Mouse (Mus musculus): Measurements from ENCODE around the gene Drc7. TPM values are rescaled to one million over a fixed set of nuclear protein-coding genes. Genes with fewer than 3 reads are reported as not detected.
A peak's percentile ranks its signal among the peaks of the same experiment; 100 is the strongest.

Drc7 gene
- polyA plus RNA-seq, 2 experiments: 0.15 to 0.21 TPM

DNA sequence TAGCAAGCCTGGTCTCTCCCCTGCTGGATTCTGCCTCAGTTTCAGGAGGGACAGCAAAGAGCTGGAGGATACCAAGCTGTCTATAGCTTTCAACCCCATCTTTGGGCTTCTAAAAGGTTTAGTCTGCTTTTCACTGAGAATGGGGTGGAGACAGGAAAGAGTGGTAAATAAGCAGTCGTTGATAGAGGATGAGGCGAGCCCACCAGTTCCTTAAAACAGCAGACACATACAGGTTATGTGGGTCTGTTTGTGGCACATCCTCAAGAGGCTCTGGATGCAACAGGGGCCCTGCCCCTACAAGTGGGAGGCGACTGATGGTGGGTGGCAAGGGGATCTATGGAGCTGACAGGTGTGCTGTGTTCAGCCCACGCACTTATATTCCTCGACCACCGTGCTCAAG is 3.8 kb downstream of the Drc7 start:
- no peak overlapping the region for H3K9ac ChIP-seq (replicated peaks)

DNA sequence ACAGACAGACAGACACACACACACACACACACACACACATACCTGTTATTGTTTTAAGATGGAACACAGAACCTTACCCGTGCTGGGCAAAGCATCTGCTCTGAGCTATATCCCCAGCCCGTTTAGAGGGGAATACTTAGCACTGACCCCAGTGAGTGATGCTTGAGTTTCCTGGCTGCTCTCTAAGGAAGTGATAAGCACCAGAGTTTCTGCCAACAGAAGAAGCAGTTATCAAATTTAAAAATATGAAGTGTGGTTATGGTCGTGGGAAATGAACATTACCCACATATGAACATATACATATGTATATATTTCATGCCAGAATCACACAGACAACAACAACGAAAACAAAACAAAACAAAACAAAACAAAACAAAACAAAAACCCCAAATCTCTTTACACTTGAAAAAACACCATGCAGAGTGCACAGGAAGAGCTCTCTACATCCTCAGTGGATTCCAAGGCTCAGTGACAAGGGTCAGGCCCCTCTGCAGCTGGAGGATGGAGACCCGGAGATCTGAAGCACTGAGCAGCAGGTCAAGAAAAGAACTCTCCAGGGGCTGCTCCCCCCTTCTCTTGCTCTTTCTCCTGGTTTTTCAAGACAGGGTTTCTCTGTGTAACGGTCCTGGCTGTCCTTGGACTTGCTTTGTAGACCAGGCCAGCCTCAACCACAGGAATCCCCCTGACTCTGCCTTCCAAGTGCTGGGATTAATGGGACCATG is 5.1 kb downstream of the Drc7 start:
- TF ChIP-seq EP300 (IDR thresholded peaks at IDR 0.05; ENCODE audit: low read depth) (no peak), CTCF (IDR thresholded peaks at IDR 0.05; ENCODE audit: low read depth) (no peak)
- Histone ChIP-seq H3K9me3 (ENCODE audit: control insufficient read depth, low read length) (no peaks in the 10 kb centered on the region), H3K4me1 (replicated peaks; ENCODE audit: control insufficient read depth in 2 of 2, insufficient read depth in 2 of 2, low read length in 1 of 2) (peaks cover 10 to 23% of the 10 kb centered on the region in 2 experiments), H3K27ac (no peak overlapping the region), H3K36me3 (replicated peaks; ENCODE audit: control insufficient read depth, insufficient read depth, low read depth) (no peaks in the 10 kb centered on the region), H3K9ac (replicated peaks) (no peak overlapping the region), H3K4me2 (ENCODE audit: low read depth) (no peak overlapping the region), H3K4me3 (ENCODE audit: insufficient read depth in 1 of 2, low read depth in 2 of 2, low read length in 2 of 2) (no peak overlapping the region), H3K27me3 (ENCODE audit: control insufficient read depth, insufficient read depth, low read length) (no peaks in the 10 kb centered on the region)
- DNase-seq (ENCODE audit: low read depth in 3 of 3, low spot score in 3 of 3) (no peak), ATAC-seq (ENCODE audit: insufficient read depth) (no peak)
- WGBS (ENCODE audit: insufficient replicate concordance): 25% methylated on average over 6 of the region's 6 CpGs

More for the DNA sequence above, 3.8 kb downstream of the Drc7 start:
- no peaks in the 10 kb centered on the region for H3K9me3 ChIP-seq (ENCODE audit: control insufficient read depth, low read length)
- no peak for ATAC-seq (ENCODE audit: insufficient read depth)
- no peak overlapping the region for H3K4me3 ChIP-seq (ENCODE audit: insufficient read depth in 1 of 2, low read depth in 2 of 2, low read length in 2 of 2)
- H3K36me3 ChIP-seq (replicated peaks; ENCODE audit: control insufficient read depth, insufficient read depth, low read depth): no peaks in the 10 kb centered on the region
- H3K27me3 ChIP-seq (ENCODE audit: control insufficient read depth, insufficient read depth, low read length): no peaks in the 10 kb centered on the region
- 17% methylated on average over 6 of the region's 6 CpGs for WGBS (ENCODE audit: insufficient replicate concordance)
- no peak overlapping the region for H3K4me2 ChIP-seq (ENCODE audit: low read depth)
- peaks cover 13 to 31% of the 10 kb centered on the region in 2 experiments for H3K4me1 ChIP-seq (replicated peaks; ENCODE audit: control insufficient read depth in 2 of 2, insufficient read depth in 2 of 2, low read length in 1 of 2)
- no peak for TF ChIP-seq EP300 (IDR thresholded peaks at IDR 0.05; ENCODE audit: low read depth)
- TF ChIP-seq CTCF (IDR thresholded peaks at IDR 0.05; ENCODE audit: low read depth): no peak
- DNase-seq (ENCODE audit: low read depth in 3 of 3, low spot score in 3 of 3): no peak
- no peak overlapping the region for H3K27ac ChIP-seq

DNA sequence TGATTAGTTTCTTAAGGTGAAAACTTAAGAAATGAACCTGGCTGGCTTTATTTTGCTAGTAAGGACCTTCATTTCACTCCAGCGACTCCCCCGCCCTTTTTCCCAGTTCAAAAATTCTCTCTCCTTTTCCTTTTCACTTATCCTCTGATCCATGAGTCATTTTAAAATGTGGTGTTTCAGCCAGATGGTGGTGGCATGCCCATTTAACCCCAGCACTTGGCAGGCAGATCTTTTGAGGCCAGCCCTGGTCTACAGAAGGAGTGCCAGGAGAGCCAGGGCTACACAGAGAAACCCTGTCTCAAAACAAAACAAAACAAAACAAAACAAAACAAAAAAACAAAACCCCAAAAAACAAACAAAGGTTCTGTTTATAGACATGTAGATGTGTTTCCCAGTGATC is 9.6 kb downstream of the Drc7 start:
- H3K27ac ChIP-seq: no peak overlapping the region
- no peaks in the 10 kb centered on the region for H3K9me3 ChIP-seq (ENCODE audit: control insufficient read depth, low read length)
- ATAC-seq (ENCODE audit: insufficient read depth) (no peak), DNase-seq (ENCODE audit: low read depth in 3 of 3, low spot score in 3 of 3) (no peak)
- H3K4me1 ChIP-seq (replicated peaks; ENCODE audit: control insufficient read depth in 2 of 2, insufficient read depth in 2 of 2, low read length in 1 of 2): peaks cover 0 to 2% of the 10 kb centered on the region in 2 experiments; a peak in 2 of 4 replicates
- no peaks in the 10 kb centered on the region for H3K27me3 ChIP-seq (ENCODE audit: control insufficient read depth, insufficient read depth, low read length)
- H3K36me3 ChIP-seq (replicated peaks; ENCODE audit: control insufficient read depth, insufficient read depth, low read depth): no peaks in the 10 kb centered on the region
- no peak overlapping the region for H3K4me3 ChIP-seq (ENCODE audit: insufficient read depth in 1 of 2, low read depth in 2 of 2, low read length in 2 of 2)
- H3K9ac ChIP-seq (replicated peaks): no peak overlapping the region
- TF ChIP-seq EP300 (IDR thresholded peaks at IDR 0.05; ENCODE audit: low read depth) (no peak), CTCF (IDR thresholded peaks at IDR 0.05; ENCODE audit: low read depth) (no peak)
- 64% methylated on average over 2 of the region's 2 CpGs for WGBS (ENCODE audit: insufficient replicate concordance)
- H3K4me2 ChIP-seq (ENCODE audit: low read depth): no peak overlapping the region

DNA sequence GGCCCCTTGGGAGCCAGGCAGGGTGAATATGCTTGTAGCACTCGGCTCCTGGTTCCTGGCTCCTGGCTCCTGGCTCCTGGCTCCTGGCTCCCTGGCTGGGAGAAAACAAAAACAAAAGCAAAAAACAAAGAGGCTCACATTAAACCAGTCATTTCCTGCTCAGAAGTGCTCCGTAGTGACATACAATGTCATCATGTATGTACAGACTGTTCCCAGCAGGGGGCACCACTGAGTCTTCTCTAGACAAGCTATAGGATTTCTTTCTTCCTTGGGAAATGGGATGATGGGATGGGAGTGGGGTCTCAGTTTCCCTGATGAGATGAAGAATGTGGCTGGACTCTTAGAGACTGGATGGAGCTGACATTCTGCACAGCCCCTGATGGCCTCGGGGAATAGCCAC is 12.7 kb downstream of the Drc7 start:
- no peaks in the 10 kb centered on the region for H3K27me3 ChIP-seq (ENCODE audit: control insufficient read depth, insufficient read depth, low read length)
- no peaks in the 10 kb centered on the region for H3K9me3 ChIP-seq (ENCODE audit: control insufficient read depth, low read length)
- H3K27ac ChIP-seq: no peak overlapping the region
- 33% methylated on average over 3 of the region's 3 CpGs for WGBS (ENCODE audit: insufficient replicate concordance)
- no peaks in the 10 kb centered on the region for H3K36me3 ChIP-seq (replicated peaks; ENCODE audit: control insufficient read depth, insufficient read depth, low read depth)
- no peak overlapping the region for H3K4me2 ChIP-seq (ENCODE audit: low read depth)
- peak; percentile 45 to 64 (median 47) for DNase-seq (ENCODE audit: low read depth in 3 of 3, low spot score in 3 of 3)
- no peaks in the 10 kb centered on the region for H3K4me1 ChIP-seq (replicated peaks; ENCODE audit: control insufficient read depth in 2 of 2, insufficient read depth in 2 of 2, low read length in 1 of 2)
- TF ChIP-seq EP300 (IDR thresholded peaks at IDR 0.05; ENCODE audit: low read depth): no peak
- peak; percentile 78 for TF ChIP-seq CTCF (IDR thresholded peaks at IDR 0.05; ENCODE audit: low read depth)
- H3K4me3 ChIP-seq (ENCODE audit: insufficient read depth in 1 of 2, low read depth in 2 of 2, low read length in 2 of 2): no peak overlapping the region
- ATAC-seq (ENCODE audit: insufficient read depth): no peak
- H3K9ac ChIP-seq (replicated peaks): no peak overlapping the region

DNA sequence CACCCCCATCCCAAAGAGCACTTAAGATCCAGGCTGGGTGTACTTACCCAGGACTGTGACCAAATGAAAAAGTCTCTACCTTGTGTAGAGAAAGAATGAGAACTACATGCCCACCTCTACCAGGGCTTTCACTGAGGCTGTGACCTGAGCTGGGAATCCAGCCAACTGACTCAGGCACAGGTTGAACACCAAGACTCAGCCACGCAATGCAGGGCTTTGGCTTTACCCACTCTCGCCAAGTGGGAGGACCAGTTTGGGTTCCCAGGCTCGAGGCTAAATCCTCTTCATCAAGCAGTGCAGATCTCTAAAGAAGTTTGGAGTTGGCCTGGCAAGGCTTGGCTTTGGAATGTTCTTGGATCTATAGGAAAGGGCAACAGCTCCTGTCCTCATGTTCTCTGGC is 20.6 kb downstream of the Drc7 start:
- no peaks in the 10 kb centered on the region for H3K9me3 ChIP-seq (ENCODE audit: control insufficient read depth, low read length)
- DNase-seq (ENCODE audit: low read depth in 3 of 3, low spot score in 3 of 3) (no peak), ATAC-seq (ENCODE audit: insufficient read depth) (no peak)
- H3K4me2 ChIP-seq (ENCODE audit: low read depth): no peak overlapping the region
- TF ChIP-seq CTCF (IDR thresholded peaks at IDR 0.05; ENCODE audit: low read depth) (no peak), EP300 (IDR thresholded peaks at IDR 0.05; ENCODE audit: low read depth) (no peak)
- no peak overlapping the region for H3K27ac ChIP-seq
- no peak overlapping the region for H3K4me3 ChIP-seq (ENCODE audit: insufficient read depth in 1 of 2, low read depth in 2 of 2, low read length in 2 of 2)
- H3K4me1 ChIP-seq (replicated peaks; ENCODE audit: control insufficient read depth in 2 of 2, insufficient read depth in 2 of 2, low read length in 1 of 2): peaks cover 8 to 9% of the 10 kb centered on the region in 2 experiments
- no peaks in the 10 kb centered on the region for H3K36me3 ChIP-seq (replicated peaks; ENCODE audit: control insufficient read depth, insufficient read depth, low read depth)
- 58% methylated on average over 3 of the region's 3 CpGs for WGBS (ENCODE audit: insufficient replicate concordance)
- H3K27me3 ChIP-seq (ENCODE audit: control insufficient read depth, insufficient read depth, low read length): no peaks in the 10 kb centered on the region
- no peak overlapping the region for H3K9ac ChIP-seq (replicated peaks)

All from liver, embryonic 14.5 days (tissue).